Mouse (Mus musculus): Measurements from ENCODE around the gene Vwa8.

Vwa8 gene

DNA sequence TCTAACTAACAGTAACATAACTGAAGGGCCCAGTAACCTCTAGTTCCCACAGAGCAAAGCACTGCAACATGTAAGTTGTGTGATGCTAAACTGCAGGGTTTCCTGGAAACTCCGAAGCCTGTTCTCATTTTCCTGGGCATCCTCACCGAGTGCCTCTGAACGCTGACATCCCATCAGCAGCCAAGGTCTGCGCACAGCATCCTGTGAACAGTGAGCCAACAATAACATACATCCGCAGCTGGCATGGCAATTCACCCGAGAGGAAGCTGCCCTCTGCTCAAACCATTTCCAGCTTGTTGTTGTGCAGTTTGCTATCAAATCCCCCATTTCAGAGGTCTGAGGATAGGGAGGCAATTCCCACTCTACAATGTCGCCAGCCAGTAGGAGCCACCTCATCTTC, 334.4 kb downstream of the Vwa8 start:
- no peak for DNase-seq (ENCODE audit: low read depth, low spot score)

DNA sequence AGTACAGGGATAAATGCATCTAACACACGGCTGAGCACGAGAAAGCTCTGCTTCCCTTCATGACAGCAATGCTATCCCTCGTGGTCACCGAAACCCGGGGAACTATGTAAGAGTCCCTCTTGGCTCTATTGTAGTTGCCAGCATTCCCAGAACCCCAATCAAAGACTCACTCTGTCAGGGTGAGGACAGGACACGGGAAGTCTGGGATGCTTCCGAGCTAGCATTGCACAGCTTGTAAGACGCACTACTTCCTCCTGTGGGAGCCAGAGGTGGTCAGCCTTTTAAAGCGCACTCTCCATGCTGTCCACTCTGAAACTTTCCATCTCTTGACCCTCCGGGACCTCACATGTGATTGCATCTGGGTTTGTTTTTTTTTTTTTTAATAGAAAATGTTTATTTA, 335.2 kb downstream of the Vwa8 start:
- no peak for DNase-seq (ENCODE audit: low read depth, low spot score)

DNA sequence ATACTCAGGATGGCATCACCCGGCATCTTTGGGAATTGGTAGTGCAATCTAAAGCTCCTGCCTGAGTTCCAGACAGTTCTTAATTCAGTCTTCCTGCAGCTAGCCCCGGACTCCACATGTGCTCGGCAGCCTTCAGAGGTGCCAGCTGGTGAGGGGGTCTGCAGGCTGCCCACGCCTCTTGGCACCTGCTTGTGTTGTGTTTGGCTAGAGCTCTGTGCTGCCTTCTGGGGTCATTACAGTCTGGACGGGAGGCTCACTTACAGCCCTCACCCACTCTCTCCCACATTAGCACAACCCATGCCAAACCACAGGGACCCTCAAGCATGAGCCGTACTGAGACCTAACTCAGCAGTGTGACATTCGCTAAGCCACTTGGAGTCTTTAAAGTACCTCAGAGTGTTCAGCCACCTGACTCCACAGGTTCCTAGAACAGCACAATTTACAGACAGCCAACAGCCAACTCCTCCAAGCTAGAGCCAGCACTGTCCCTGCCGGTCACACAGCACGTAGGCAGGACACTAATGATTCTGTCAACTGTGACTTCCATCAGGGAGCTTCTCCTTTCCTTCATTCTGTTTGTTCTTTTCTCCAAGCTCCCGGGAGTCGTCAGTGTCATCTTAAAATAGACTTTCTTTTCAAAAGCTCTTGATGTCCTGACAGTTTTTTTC, 336.3 kb downstream of the Vwa8 start:
- DNase-seq (ENCODE audit: low read depth, low spot score), result no peak

DNA sequence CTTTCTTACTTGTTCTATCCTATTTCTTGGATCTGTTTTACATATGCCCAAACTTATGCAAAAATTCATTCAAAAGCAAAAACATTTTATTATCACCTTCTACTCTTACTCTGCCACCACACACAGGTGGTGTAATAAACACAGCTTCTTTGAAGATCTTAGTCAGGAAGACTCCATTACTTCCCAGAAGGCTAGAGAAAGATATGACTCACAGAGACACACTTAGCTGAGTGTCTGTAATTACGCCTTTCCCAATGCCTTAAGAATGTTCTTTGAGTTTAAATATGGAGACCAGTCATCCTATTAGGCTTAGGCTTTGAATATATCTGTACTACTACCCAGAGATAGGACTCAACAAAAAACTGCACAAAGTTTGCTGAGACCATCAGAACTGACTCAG, 338.1 kb downstream of the Vwa8 start:
- DNase-seq (ENCODE audit: low read depth, low spot score), result no peak

DNA sequence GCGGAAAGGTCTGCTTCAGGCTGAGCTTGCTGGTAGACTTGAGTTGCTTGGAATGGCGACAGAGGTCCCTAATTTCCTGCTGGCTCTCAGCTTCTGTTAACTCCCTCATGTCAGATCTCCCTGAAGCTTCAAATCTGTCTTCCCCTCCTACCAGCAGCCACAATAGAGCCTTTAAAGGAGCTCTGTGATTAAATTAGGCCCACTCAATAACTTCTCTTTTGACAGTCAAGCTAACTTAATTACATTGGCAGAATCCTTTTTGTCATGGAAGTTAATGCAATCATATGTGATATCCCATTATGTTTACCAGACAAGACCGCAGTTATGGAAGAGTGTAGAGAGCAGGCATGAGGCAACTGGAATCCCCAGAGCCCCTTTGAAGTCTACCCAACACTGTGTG, 347.9 kb downstream of the Vwa8 start:
- DNase-seq (ENCODE audit: low read depth, low spot score), result no peak

DNA sequence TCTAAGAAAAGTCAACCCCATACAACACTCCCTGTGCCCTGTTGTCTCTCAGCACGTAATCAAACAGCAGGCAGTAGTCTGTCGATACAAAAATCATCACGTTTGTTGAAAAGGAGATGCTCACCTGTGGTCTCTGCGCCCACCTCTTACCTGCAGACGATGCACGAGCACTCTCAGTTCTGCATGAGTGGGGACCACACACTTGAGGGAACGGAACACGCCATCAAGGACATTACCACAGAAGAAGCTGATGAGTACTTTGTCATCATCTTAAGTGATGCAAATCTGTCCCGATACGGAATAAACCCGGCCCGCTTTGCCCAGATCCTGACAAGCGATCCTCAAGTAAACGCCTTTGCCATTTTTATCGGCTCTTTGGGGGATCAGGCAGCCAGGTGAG, 349.2 kb downstream of the Vwa8 start:
- DNase-seq (ENCODE audit: low read depth, low spot score), result no peak

DNA sequence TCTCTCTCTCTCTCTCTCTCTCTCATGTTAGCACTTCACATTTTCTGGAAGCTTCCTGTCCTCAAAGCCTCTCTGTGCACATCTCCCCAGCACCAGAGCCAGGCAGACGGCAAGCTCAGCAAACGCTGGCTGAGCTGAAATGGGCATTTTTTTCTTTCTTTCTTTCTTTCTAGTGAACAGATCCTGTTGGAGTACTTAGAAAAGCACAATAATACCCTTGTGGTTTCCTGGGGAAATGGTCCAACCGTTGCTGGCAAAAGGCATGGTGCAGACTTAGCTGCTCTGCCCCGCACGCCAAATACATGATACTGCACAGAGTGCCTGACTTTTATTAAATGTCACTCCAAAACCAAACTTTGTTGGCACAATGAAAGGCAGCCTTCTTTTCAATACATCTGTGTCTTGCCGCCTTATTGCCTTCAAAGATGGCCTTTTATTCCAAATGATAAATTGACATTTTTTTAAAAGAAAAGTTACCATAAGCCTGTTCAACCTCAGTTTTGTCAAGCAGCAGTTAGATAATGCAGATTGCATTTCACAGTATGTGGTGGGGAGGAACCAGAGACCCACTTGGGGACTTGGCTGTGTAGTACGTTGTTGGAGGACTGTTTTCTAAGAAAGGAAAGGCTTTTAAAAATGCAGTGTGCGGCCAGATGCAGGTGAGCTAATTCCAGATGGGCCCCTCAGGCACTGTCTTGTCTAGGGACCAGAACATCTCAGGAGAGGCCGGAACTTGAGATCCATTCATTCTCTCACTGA, 351.5 kb downstream of the Vwa8 start:
- DNase-seq (ENCODE audit: low read depth, low spot score), result no peak

DNA sequence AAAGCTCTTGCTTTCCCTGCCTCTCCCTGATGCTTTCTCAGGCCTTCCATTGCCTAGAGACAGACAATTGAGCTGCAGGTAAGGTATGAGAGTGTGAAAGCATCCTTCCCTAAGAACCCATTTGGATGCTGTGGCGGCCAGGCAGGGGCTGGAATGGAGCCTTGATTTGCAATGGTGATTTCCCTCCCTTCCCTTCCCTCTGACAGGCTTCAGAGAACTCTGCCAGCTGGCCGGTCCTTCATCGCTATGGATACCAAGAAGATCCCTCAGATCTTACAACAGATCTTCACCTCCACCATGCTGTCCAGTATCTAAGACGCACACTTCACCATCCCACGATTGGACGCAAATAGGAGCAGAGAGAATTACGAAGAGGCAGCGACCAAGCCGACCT, 352.0 kb downstream of the Vwa8 start:
- DNase-seq (ENCODE audit: low read depth, low spot score), result no peak

DNA sequence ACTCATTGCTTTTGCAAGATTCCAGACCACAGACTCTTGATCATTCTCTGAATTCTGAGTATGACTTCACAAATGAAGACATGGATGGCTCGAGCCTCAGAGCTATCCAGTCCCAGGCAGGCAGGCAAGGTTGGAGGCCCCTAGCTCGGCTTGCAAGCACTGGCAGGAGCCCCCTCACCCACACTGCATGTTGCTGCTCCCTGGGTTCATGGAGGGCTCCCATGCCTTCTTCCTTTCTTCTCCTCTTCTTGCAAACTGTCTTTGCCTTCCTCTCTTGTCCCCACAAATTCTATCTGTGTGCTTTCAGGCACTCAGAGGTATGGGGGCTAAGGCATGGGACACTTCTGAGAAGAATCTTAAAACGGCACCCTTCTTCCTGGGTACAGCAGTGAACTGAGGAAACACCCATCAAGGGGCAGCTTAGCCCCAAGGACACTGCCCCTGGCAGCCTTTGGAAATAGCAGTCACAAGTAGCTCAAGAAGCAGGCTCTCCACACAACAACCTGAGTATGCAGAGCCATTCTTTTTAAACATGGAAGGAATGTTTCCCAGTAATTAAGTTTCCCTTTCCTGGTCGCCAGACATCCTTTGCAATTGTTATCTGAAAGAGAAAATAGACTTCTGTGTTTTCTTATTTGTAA, 354.0 kb downstream of the Vwa8 start:
- DNase-seq (ENCODE audit: low read depth, low spot score), result no peak

DNA sequence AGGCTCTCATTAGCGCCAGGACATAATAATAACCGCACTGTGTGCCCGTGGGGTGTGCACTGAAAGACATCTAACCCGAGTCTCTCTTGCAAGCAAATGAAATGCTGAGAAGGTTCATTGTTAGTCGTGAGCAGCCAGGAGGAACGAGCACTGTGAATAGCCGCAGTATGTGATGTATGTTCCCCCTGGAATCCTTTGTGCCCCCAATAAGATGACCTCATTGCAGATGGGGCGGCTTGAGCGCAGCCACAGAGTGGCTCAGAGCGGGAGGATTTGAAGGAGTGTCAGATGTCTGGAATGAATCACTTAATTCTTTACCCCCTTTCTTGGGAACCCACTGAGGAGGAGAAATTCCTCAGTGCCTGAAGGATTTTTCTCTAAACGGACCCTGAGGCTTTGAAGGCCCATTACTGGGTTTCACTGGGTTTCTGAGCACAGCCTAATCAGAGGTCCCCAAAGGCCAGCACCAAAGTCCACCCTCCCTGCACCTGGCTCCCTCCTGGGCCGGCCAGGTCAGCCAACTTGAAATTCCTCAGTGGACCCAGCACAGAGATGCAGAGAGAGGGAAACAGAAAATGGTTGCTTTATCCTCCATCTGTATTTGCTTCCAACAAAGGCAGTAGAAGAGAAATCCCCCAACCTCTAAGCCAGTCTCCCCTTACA, 354.8 kb downstream of the Vwa8 start:
- DNase-seq (ENCODE audit: low read depth, low spot score), result no peak

DNA sequence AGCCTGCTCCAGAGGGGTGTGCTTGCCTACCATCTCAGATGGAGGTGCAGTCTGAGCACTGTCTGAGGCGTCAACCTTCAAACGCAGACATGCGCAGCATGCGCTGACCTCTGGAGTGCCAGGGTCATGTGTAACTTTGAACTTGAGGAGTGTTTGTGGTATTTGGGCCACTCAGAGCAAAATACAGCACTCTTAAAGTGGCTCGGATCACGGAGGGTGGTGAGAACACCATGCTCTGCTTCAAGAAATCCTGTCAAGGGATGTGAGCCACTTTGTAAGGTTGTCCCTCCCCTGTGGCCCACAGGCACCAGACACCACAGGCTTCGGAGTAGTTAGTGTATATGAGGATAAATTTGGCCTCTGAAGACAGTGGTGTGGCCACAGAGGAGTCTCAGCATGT, 356.0 kb downstream of the Vwa8 start:
- no peak for DNase-seq (ENCODE audit: low read depth, low spot score)

DNA sequence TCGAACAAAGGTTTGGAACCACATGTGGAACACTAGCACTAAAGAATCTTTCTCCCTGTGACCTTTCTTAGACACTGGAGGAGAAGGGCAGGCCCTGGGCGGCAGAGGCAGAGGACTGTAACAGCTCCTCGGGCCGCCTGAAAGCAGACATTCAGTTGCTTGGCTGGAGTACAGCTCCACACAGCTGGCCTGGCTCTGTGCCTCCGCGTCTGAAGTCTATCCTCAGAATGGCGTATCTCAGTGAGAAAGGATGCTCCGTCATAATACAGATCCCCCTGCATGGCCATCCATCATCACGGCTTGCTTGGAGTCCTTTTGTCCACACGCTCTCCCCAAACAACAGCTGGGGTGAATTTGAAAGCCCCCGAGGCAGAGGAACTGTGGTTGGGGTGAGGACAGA, 357.4 kb downstream of the Vwa8 start:
- no peak for DNase-seq (ENCODE audit: low read depth, low spot score)

DNA sequence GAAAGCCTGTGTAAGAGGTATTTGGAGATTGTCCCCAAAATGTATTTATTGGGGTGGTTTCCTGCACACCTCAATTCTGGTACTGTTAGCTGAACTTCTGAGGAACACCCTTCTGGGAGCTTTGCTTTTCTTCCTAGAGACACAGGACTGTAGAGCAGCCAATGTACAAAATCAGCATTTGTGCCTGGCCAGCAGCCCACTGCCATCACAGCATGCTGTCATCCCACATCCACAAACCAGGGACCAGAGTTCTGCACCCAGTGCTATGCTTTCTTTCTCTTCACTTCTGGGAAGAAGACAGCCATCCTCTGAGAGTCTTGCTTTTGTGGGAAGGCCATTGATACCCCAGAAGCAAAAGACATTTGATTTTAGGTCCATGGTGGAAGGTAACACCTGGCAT, 359.6 kb downstream of the Vwa8 start:
- DNase-seq (ENCODE audit: low read depth, low spot score), result no peak

DNA sequence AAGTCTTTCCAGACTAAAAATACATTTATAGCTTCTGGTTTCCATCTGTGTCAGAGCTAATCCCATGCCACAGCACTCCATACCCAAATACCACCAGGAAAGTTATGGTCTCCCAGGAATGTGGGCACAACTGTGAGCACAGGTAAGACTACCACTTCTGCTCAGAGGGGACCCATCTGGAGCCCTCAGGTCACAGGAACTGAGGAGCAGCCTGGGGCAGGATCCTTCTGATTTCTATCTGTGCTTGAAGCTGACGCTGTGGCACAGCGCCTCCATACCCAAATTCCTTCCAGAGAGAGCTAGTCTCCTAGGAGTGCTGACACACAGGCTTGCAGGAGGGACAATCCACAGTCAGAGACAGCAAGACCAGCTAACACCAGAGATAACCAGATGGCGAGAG, 361.0 kb downstream of the Vwa8 start:
- no peak for DNase-seq (ENCODE audit: low read depth, low spot score)

DNA sequence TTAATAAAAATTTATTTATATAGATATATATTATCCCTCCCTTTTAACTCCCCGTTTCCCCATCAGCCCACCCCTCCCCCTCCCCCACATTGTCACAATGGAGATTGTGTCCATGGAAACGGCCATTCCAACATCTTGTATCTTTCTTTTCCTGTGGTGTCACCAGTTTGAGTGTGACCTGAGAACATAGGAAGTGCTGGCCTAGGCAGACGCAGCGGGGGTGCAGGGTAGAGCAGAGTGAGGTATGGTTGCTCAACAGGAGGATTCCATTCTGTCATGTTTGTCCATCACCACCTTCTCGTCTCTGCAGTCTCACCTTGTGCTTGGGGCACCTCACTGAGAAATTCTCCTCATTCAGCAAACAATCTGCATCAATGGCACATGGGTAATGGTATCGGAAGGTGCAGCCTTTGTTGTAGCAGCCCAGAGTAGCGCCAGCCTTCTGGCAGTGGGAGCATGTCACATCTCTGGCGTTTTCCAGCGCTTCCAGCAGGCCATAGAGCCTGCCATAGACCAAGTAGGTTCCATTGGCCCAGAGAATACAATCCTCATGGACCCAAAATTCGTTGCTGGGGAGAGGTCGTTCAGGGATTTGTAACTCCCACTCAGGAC, 363.6 kb downstream of the Vwa8 start:
- DNase-seq (ENCODE audit: low read depth, low spot score), result no peak

DNA sequence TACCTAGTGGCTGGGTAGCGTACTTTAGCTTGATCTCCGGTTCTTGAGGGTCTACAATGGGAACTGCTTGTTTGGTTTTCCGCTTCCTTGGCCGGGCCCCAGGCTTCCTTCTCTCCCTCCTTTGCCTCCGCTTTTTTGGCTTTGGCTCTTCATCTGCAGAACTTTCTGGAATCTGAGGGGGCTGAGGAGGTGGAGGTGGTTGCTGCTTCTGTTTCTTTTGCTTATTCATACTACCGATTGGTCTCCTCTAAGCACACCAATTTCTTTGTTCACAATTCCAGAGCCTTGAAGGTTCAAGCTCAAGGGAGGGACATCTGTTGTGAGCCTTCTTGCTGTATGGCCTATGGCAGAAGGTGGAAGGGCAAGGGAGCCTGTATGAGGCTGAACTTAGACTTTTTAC, 365.3 kb downstream of the Vwa8 start:
- no peak for DNase-seq (ENCODE audit: low read depth, low spot score)

DNA sequence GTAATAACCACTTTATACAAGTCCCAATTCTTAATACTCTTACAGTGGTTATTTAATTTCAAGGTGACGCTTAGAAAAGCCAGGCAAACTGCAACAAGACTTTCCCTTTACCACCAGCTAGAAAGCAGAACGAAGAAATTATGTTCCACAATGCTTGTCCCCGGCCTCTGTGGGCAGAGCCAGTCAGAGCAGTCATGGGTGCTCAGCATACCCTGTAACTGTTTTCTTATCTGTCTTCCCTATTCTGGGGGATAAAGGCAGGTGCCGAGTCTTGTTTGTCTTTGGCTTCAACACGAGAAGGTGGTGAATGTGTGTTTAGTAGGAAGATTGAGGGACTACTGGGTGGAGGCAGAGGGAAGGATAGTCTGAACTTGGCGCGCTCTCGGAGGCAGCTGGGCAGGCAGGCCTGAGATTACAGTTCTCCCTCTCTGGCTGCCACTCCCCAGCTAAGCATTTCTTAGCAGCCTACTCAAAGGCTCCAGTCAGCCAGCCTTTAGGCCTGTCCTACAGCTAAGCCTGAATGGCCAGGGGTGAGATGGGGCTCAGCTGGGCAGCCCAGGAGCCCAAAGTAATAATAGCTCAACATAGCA, 365.9 kb downstream of the Vwa8 start:
- no peak for DNase-seq (ENCODE audit: low read depth, low spot score)

DNA sequence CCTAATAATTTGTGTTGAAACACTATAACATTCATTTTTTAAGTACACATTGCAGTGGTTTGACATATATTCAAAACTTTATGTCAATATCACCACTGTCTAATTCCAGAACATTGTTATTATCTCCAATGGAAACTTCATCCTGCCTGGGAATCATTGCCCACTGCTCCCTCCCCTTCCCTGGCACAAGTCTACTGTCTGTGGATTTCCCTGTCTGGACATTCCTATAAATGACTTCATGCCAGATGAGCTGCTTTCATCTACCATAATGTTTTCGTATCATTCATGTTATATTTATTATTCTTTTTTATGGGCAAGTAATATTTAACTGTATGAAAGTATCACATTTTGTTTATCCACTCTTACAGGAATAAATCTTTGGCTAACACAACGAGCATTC, 367.5 kb downstream of the Vwa8 start:
- DNase-seq (ENCODE audit: low read depth, low spot score), result no peak

DNA sequence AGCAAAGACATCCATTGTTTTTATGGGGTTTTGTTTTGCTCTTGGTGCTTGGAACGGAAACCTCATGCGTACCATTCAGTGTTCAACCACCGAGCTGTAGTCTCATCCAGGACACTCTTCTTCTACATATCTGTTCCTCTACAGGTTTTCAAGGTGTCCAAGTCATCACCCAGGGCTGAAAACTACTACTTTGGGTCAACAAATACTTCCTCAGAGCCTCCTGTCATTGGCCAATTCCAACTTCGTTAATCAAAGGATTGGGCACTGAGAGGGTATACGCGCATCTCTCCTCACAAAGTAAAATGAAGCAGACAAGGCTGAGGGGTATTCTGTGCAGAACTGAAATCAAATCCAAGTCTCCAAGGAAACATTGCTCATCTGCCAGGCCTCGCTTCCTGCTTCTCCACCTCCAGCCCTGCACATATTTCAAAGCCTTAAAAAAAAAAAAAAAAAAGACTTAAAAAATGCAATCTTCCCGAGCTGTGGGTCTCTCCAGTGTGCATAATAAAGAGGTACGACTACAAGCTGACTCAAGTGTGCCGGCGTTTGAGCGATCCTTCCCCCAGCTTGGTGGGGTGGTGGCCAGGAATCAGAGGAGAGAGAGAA, 374.7 kb downstream of the Vwa8 start:
- no peak for DNase-seq (ENCODE audit: low read depth, low spot score)

DNA sequence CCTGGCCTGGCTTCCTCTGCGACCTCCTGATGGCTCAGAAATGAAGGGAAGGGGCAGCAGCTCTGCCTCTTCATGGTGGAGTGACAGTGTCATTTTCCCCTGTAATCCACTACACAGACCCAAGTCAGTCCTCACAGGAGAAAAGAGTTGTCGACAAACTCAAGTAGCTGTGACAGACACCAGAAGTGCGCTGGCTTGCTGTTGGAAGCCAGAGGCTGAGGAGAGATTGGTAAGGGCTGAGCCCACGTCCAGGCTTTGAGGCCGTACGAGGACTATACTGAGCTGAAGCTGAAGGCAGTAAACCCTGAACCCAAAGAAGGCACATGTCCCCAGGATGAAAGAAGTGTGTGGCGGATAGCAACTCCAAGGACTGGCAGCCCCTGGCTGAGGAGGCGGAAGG, 376.6 kb downstream of the Vwa8 start:
- DNase-seq (ENCODE audit: low read depth, low spot score), result no peak

DNA sequence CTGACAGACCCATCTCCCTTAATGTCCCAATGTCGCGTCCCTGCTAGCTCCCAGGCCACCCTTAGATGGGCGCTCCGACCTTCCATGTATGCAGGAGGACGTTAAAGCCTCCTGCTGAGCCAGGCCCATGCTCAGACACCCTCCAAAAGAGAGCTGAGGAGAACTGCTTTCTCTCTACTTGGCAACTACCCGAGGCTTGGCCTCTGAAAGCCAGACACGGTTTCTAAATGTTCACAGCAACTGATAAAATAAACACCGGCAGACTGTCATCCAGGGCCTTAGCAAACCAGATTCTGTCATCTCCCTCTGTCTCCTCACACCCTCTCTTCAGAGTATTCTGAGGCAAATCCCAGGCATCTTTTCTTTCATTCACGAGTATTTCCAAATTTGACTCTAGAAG, 377.2 kb downstream of the Vwa8 start:
- no peak for DNase-seq (ENCODE audit: low read depth, low spot score)
